Mouse (Mus musculus) heart, postnatal 4 days (tissue): ENCODE measurements at regions not wholly inside any gene's neighbourhood (a gene's known extent, or its start where the extent isn't known, plus 50 kb on each side); places are given as distances from the start of the nearest gene placed in this dataset.

Experiments used
- DNase-seq: peaks from one replicate; pipeline ENCODE4 v3.0.0; 2021

- no peak for DNase-seq
Measured at GRCm38 (mm10) chr13:37531512-37532183, 186.6 kb downstream of the Ly86 start.

- no peak for DNase-seq
Measured at GRCm38 (mm10) chr13:37532596-37533170, 187.7 kb downstream of the Ly86 start.

- no peak for DNase-seq
Measured at GRCm38 (mm10) chr13:37533851-37534250, 188.8 kb downstream of the Ly86 start.

- DNase-seq: no peak
Measured at GRCm38 (mm10) chr13:37537330-37537729, 192.3 kb downstream of the Ly86 start.

GRCm38 (mm10) chr13:37537793-37538192 is 192.8 kb downstream of the Ly86 start:
- DNase-seq: no peak

- no peak for DNase-seq
Measured at GRCm38 (mm10) chr13:37540980-37541531, 196.0 kb downstream of the Ly86 start.

- peak; percentile 72 for DNase-seq
Measured at GRCm38 (mm10) chr13:37541674-37542073, 196.7 kb downstream of the Ly86 start.

GRCm38 (mm10) chr13:37542744-37543196 is 197.8 kb downstream of the Ly86 start:
- DNase-seq: no peak

- DNase-seq: no peak
Measured at GRCm38 (mm10) chr13:37543788-37544187, 198.8 kb downstream of the Ly86 start.

GRCm38 (mm10) chr13:37544696-37545095 is 199.7 kb downstream of the Ly86 start:
- DNase-seq: no peak

GRCm38 (mm10) chr13:37546556-37546955 is 201.5 kb downstream of the Ly86 start:
- no peak for DNase-seq

- no peak for DNase-seq
Measured at GRCm38 (mm10) chr13:37550584-37550983, 205.6 kb downstream of the Ly86 start.

GRCm38 (mm10) chr13:37553392-37553791 is 208.4 kb downstream of the Ly86 start:
- no peak for DNase-seq

- no peak for DNase-seq
Measured at GRCm38 (mm10) chr13:37557183-37557582, 212.2 kb downstream of the Ly86 start.

- DNase-seq: no peak
Measured at GRCm38 (mm10) chr13:37557766-37558165, 212.8 kb downstream of the Ly86 start.

- no peak for DNase-seq
Measured at GRCm38 (mm10) chr13:37559056-37559455, 214.0 kb downstream of the Ly86 start.

- DNase-seq: no peak
Measured at GRCm38 (mm10) chr13:37559706-37560313, 214.8 kb downstream of the Ly86 start.

GRCm38 (mm10) chr13:37560387-37560786 is 215.4 kb downstream of the Ly86 start:
- DNase-seq: no peak

- DNase-seq: no peak
Measured at GRCm38 (mm10) chr13:37560800-37561199, 215.8 kb downstream of the Ly86 start.

- no peak for DNase-seq
Measured at GRCm38 (mm10) chr13:37561437-37561836, 216.4 kb downstream of the Ly86 start.

GRCm38 (mm10) chr13:37562141-37562540 is 216.1 kb upstream of the Rreb1 start:
- peak; percentile 69 for DNase-seq

- peak; percentile 71 for DNase-seq
Measured at GRCm38 (mm10) chr13:37562652-37563051, 215.5 kb upstream of the Rreb1 start.

GRCm38 (mm10) chr13:37569051-37569450 is 209.1 kb upstream of the Rreb1 start:
- DNase-seq: no peak

- no peak for DNase-seq
Measured at GRCm38 (mm10) chr13:37569486-37569885, 208.7 kb upstream of the Rreb1 start.
